Mouse (Mus musculus) lung, embryonic 15.5 days (tissue): ENCODE measurements around the gene Vmn1r139. TPM values are rescaled to one million over a fixed set of nuclear protein-coding genes. Genes with fewer than 3 reads are reported as not detected.
"Not testable (repeated sequence)": the region's sequence is repeated elsewhere in the genome, so short reads cannot be mapped to it uniquely, and the experiment has no call there.

Source experiments
- ATAC-seq: fragments of 200-750 bp; cut with Nextera tagmentation; 2 replicates; pipeline ENCODE4 v1.8.0; 2017; ENCODE audit warnings: moderate number of reproducible peaks, borderline replicate concordance; ENCODE audit not compliant: low FRiP score, low TSS enrichment; ENCODE audit errors: extremely low read depth
- H3K27ac ChIP-seq: fragments of 300-500 bp; sonication (generic); 2 replicates; pipeline ENCODE4 v1.5.1; 2015; ENCODE audit warnings: moderate library complexity, mild to moderate bottlenecking, inconsistent platforms
- H3K27me3 ChIP-seq: fragments of 300-500 bp; sonication (generic); 2 replicates; pipeline ENCODE4 v1.6.1; 2015; ENCODE audit warnings: inconsistent platforms
- H3K36me3 ChIP-seq: fragments of 300-500 bp; sonication (generic); 2 replicates; pipeline ENCODE4 v1.6.1; 2015; ENCODE audit warnings: inconsistent platforms
- H3K4me1 ChIP-seq: fragments of 300-500 bp; sonication (generic); 2 replicates; pipeline ENCODE4 v1.6.1; 2015; ENCODE audit warnings: inconsistent platforms
- H3K4me2 ChIP-seq: fragments of 300-500 bp; sonication (generic); 2 replicates; pipeline ENCODE4 v1.6.1; 2015; ENCODE audit warnings: inconsistent platforms, mild to moderate bottlenecking, moderate library complexity
- H3K4me3 ChIP-seq: fragments of 300-500 bp; sonication (generic); 2 replicates; pipeline ENCODE4 v1.5.1; 2015; ENCODE audit warnings: mild to moderate bottlenecking, inconsistent platforms
- H3K9ac ChIP-seq: fragments of 300-500 bp; sonication (generic); 2 replicates; pipeline ENCODE4 v1.6.1; 2015; ENCODE audit warnings: inconsistent platforms
- H3K9me3 ChIP-seq: fragments of 300-500 bp; sonication (generic); 2 replicates; pipeline ENCODE4 v1.6.1; 2016; ENCODE audit warnings: inconsistent platforms
- WGBS: fragments of 180-500 bp; shearing (Covaris S2); methylation state at CpG from one replicate; pipeline ENCODE4 v1.1.7; 2015; 5-methylcytosine and 5-hydroxymethylcytosine counted together
- polyA plus RNA-seq: library from polyadenylated mRNA; unstranded; fragments of >200 nt; fragmentation: Nextera tagmentation; extraction: Ambion mirVana; gene quantifications from 2 replicates; pipeline ENCODE4 v1.2.1, GENCODE M21; 2015

Gene Vmn1r139
- not detected in 2 replicates for polyA plus RNA-seq

GRCm38 (mm10) chr7:22068757-22069156 is at the start of gene Vmn1r139:
Vmn1r139 (plus strand) TSS chr7:22069057.
- not testable (repeated sequence) for H3K4me2 ChIP-seq, ATAC-seq
- no CpG with 5 or more reads among the region's 7 CpGs for WGBS

GRCm38 (mm10) chr7:22028797-22029196 is 40.1 kb upstream of the Vmn1r139 start, which contains the start of gene Vmn1r138:
Vmn1r138 (minus strand) TSS chr7:22028897.
- H3K4me1 ChIP-seq, H3K27me3 ChIP-seq, H3K36me3 ChIP-seq, H3K4me2 ChIP-seq, H3K4me3 ChIP-seq, ATAC-seq, H3K27ac ChIP-seq, H3K9ac ChIP-seq, H3K9me3 ChIP-seq: not testable (repeated sequence)
- no CpG with 5 or more reads among the region's 2 CpGs for WGBS

More at GRCm38 (mm10) chr7:22068757-22069156, at the start of gene Vmn1r139:
- not testable (repeated sequence) for H3K9ac ChIP-seq, H3K9me3 ChIP-seq, H3K27me3 ChIP-seq, H3K4me3 ChIP-seq, H3K36me3 ChIP-seq, H3K4me1 ChIP-seq, H3K27ac ChIP-seq

- H3K27me3 ChIP-seq, H3K4me2 ChIP-seq, H3K27ac ChIP-seq, H3K9me3 ChIP-seq, H3K36me3 ChIP-seq, H3K9ac ChIP-seq, H3K4me3 ChIP-seq, ATAC-seq, H3K4me1 ChIP-seq: not testable (repeated sequence)
- WGBS, result no CpG with 5 or more reads among the region's 1 CpGs
Measured at GRCm38 (mm10) chr7:22056205-22056604, 12.7 kb upstream of the Vmn1r139 start, which contains the start of gene Gm6176. Gm6176 (minus strand) TSS chr7:22056305.

DNA sequence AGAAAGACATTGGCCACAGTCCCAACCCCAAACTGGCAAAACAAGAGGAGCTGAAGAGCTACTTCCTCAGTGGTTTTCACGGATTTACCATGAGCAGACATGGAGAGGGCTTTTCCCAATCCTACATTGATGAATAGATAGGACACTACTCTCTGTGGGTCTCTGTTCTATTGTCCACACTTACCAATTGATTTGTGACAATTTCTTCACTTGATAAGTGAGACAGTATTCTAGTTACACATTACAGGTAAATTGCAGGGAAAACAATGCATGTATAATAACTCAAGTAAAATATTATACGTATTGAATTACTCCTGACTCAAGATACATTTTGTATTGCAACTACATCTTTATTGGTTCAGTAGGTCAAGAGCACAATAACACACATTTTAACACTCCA is 49.3 kb downstream of the Vmn1r139 start, which contains the start of gene Gm16451:
Gene Gm16451 (minus strand): TSS at position 101 of the 400 bp plus-strand sequence.
- not testable (repeated sequence) for H3K36me3 ChIP-seq, H3K4me3 ChIP-seq, H3K9ac ChIP-seq, H3K27ac ChIP-seq, H3K4me2 ChIP-seq, H3K4me1 ChIP-seq, ATAC-seq, H3K27me3 ChIP-seq, H3K9me3 ChIP-seq
- no CpG with 5 or more reads among the region's 2 CpGs for WGBS

DNA sequence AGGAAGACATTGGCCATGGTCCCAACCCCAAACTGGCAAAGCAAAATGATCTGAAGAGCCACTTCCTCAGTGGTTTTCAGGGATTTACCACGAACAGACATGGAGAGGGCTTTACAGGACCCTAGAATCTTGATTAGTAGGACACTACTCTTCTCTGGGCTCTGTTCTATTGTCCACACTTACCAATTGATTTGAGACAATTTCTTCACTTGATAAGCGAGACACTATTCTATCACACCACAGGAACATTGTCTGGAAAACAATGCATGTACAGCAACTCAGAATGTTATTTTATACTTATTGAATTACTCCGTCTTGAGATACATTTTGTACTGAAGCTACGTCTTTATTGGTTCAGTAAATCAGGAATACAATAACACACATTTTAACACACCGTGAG is 65.8 kb downstream of the Vmn1r139 start, which contains the start of gene Gm10666:
Gene Gm10666 (minus strand): TSS at position 101 of the 400 bp plus-strand sequence.
- H3K9ac ChIP-seq, H3K4me3 ChIP-seq, H3K27me3 ChIP-seq, H3K4me1 ChIP-seq, ATAC-seq, H3K4me2 ChIP-seq, H3K36me3 ChIP-seq, H3K9me3 ChIP-seq, H3K27ac ChIP-seq: not testable (repeated sequence)
- WGBS, result no CpG with 5 or more reads among the region's 5 CpGs

Other genes starting within 250 kb of the Vmn1r139 start
- gene Vmn1r135, start 236.7 kb upstream of the Vmn1r139 start, polyA plus RNA-seq, result not detected in 2 replicates
- not detected in 2 replicates for gene Gm5725, start 224.8 kb upstream of the Vmn1r139 start, polyA plus RNA-seq
- gene Gm5891, start 147.8 kb upstream of the Vmn1r139 start, polyA plus RNA-seq, result not detected in 2 replicates
- not detected in 2 replicates for gene Vmn1r137, start 74.5 kb upstream of the Vmn1r139 start, polyA plus RNA-seq
- not detected in 2 replicates for gene Vmn1r138, start 40.2 kb upstream of the Vmn1r139 start, polyA plus RNA-seq
- not detected in 2 replicates for gene Gm6176, start 12.8 kb upstream of the Vmn1r139 start, polyA plus RNA-seq
- gene Gm16451, start 49.2 kb downstream of the Vmn1r139 start, polyA plus RNA-seq, result not detected in 2 replicates
- not detected in 2 replicates for gene Gm10666, start 65.7 kb downstream of the Vmn1r139 start, polyA plus RNA-seq
- gene Vmn1r142, start 95.0 kb downstream of the Vmn1r139 start, polyA plus RNA-seq, result not detected in 2 replicates
- not detected in 2 replicates for gene Vmn1r143, start 120.3 kb downstream of the Vmn1r139 start, polyA plus RNA-seq
- not detected in 2 replicates for gene Gm8653, start 132.2 kb downstream of the Vmn1r139 start, polyA plus RNA-seq
- gene Gm8453, start 160.4 kb downstream of the Vmn1r139 start, polyA plus RNA-seq, result not detected in 2 replicates